In genomic region chr4:28176771-28177170, GRCm38 (mm10) we compare ENCODE assay signal across 8 mouse cellular contexts.
DNase-seq lines count a peak whose midpoint lies in the region; ATAC-seq lines count a peak whose summit lies in the region.

No protein-coding gene starts in this region.

- H3K36me3 ChIP-seq in lung, embryonic 15.5 days, result no peaks in the 10 kb centered on the region
- H3K36me3 ChIP-seq in forebrain, embryonic 15.5 days, result no peaks in the 10 kb centered on the region
- no peaks in the 10 kb centered on the region for H3K36me3 ChIP-seq in intestine, embryonic 16.5 days (ENCODE audit: control insufficient read depth, insufficient read depth, low read length)
- H3K36me3 ChIP-seq in stomach, embryonic 16.5 days (ENCODE audit: control insufficient read depth, insufficient read depth, low read length), result no peaks in the 10 kb centered on the region

- 63% methylated on average over 3 of the region's 3 CpGs for WGBS in lung, embryonic 15.5 days
- WGBS in forebrain, embryonic 15.5 days, result 69% methylated on average over 3 of the region's 3 CpGs
- WGBS in intestine, embryonic 16.5 days, result 74% methylated on average over 3 of the region's 3 CpGs
- WGBS in stomach, embryonic 16.5 days, result 75% methylated on average over 3 of the region's 3 CpGs

- no peaks in the 10 kb centered on the region for H3K27me3 ChIP-seq in lung, embryonic 15.5 days
- no peaks in the 10 kb centered on the region for H3K27me3 ChIP-seq in forebrain, embryonic 15.5 days
- no peaks in the 10 kb centered on the region for H3K27me3 ChIP-seq in intestine, embryonic 16.5 days (replicated peaks; ENCODE audit: control insufficient read depth, insufficient read depth, low read length)
- H3K27me3 ChIP-seq in stomach, embryonic 16.5 days (ENCODE audit: control insufficient read depth, insufficient read depth, low read length), result no peaks in the 10 kb centered on the region

- peak; percentile 99 for ATAC-seq in lung, embryonic 15.5 days (ENCODE audit: borderline replicate concordance, extremely low read depth, low FRiP score, low TSS enrichment)
- ATAC-seq in forebrain, embryonic 15.5 days (replicated peaks), result peak; percentile 100
- ATAC-seq in intestine, embryonic 16.5 days, result peak; percentile 96
- ATAC-seq in megakaryocyte, adult 5-6 weeks (ENCODE audit: poor library complexity, severe bottlenecking), result peak; percentile 100
- peak; percentile 100 for ATAC-seq in stomach, embryonic 16.5 days (ENCODE audit: insufficient read depth, low FRiP score)

- H3K9me3 ChIP-seq in lung, embryonic 15.5 days, result no peaks in the 10 kb centered on the region
- H3K9me3 ChIP-seq in forebrain, embryonic 15.5 days, result peaks cover 3% of the 10 kb centered on the region
- H3K9me3 ChIP-seq in intestine, embryonic 16.5 days (ENCODE audit: control insufficient read depth, low read length), result no peaks in the 10 kb centered on the region
- no peaks in the 10 kb centered on the region for H3K9me3 ChIP-seq in stomach, embryonic 16.5 days (replicated peaks; ENCODE audit: control insufficient read depth, low read length)

- H3K4me2 ChIP-seq in lung, embryonic 15.5 days, result no peak overlapping the region
- no peak overlapping the region for H3K4me2 ChIP-seq in forebrain, embryonic 15.5 days (replicated peaks)
- no peak overlapping the region for H3K4me2 ChIP-seq in intestine, embryonic 16.5 days (ENCODE audit: low read depth, low read length)
- H3K4me2 ChIP-seq in stomach, embryonic 16.5 days (ENCODE audit: low read depth, low read length), result no peak overlapping the region

- H3K27ac ChIP-seq in lung, embryonic 15.5 days, result no peak overlapping the region
- no peak overlapping the region for H3K27ac ChIP-seq in forebrain, embryonic 15.5 days (replicated peaks)
- H3K27ac ChIP-seq in intestine, embryonic 16.5 days (ENCODE audit: low read length), result no peak overlapping the region
- no peak overlapping the region for H3K27ac ChIP-seq in stomach, embryonic 16.5 days (ENCODE audit: low read length)

- DNase-seq in lung, adult 18-20 months, result no peak
- peak; percentile 67 for DNase-seq in ZHBTc4 (ENCODE audit: low read depth, low spot score)
- no peak for DNase-seq in left cerebral cortex, adult 11 months (ENCODE audit: low spot score)

- no peak overlapping the region for H3K4me3 ChIP-seq in lung, embryonic 15.5 days
- no peak overlapping the region for H3K4me3 ChIP-seq in forebrain, embryonic 15.5 days
- H3K4me3 ChIP-seq in intestine, embryonic 16.5 days (ENCODE audit: low read length), result no peak overlapping the region
- no peak overlapping the region for H3K4me3 ChIP-seq in stomach, embryonic 16.5 days (replicated peaks; ENCODE audit: low read length)

- H3K4me1 ChIP-seq in lung, embryonic 15.5 days, result no peaks in the 10 kb centered on the region
- H3K4me1 ChIP-seq in forebrain, embryonic 15.5 days, result no peaks in the 10 kb centered on the region
- no peaks in the 10 kb centered on the region for H3K4me1 ChIP-seq in intestine, embryonic 16.5 days (ENCODE audit: control insufficient read depth, insufficient read depth, low read length)
- H3K4me1 ChIP-seq in stomach, embryonic 16.5 days (ENCODE audit: control insufficient read depth, insufficient read depth, low read length), result no peaks in the 10 kb centered on the region

- no peak overlapping the region for H3K9ac ChIP-seq in lung, embryonic 15.5 days
- no peak overlapping the region for H3K9ac ChIP-seq in forebrain, embryonic 15.5 days (replicated peaks)
- no peak overlapping the region for H3K9ac ChIP-seq in intestine, embryonic 16.5 days (ENCODE audit: low read depth, low read length)
- H3K9ac ChIP-seq in stomach, embryonic 16.5 days (ENCODE audit: low read length), result no peak overlapping the region
